Mouse (Mus musculus) stomach, postnatal 0 days (tissue): Measurements from ENCODE around the gene Dnajc2.

Source experiments
- CTCF ChIP-seq: IDR thresholded peaks from 2 replicates; pipeline ENCODE4 v1.5.1; 2016; ENCODE audit warnings: antibody characterized with exemption, low read depth, mild to moderate bottlenecking, moderate library complexity
- EP300 ChIP-seq: optimal IDR thresholded peaks from 2 replicates; pipeline ENCODE3; 2016; ENCODE audit warnings: antibody characterized with exemption

GRCm38 (mm10) chr5:21768506-21768905, 16.5 kb downstream of the Dnajc2 start:
- TF ChIP-seq CTCF (no peak), EP300 (no peak)
